Mouse (Mus musculus): ENCODE data around the gene Sh3gl1. TPM values are rescaled to one million over a fixed set of nuclear protein-coding genes. Genes with fewer than 3 reads are reported as not detected.
A peak's percentile ranks its signal among the peaks of the same experiment; 100 is the strongest.

The Sh3gl1 gene
- polyA plus RNA-seq, 1 experiment from 2014 or later, result 44.9 TPM

GRCm38 (mm10) chr17:56018347-56019131, 17.9 kb downstream of the Sh3gl1 start:
- no peak overlapping the region for H3K4me2 ChIP-seq (ENCODE audit: low read depth, low read length)
- no peak for ATAC-seq (ENCODE audit: low read depth)
- H3K4me3 ChIP-seq (ENCODE audit: low read depth, low read length), result no peak overlapping the region
- no peaks in the 10 kb centered on the region for H3K9me3 ChIP-seq (replicated peaks; ENCODE audit: control insufficient read depth, low read length)
- no peak overlapping the region for H3K27ac ChIP-seq (ENCODE audit: low read length)
- H3K27me3 ChIP-seq (ENCODE audit: control insufficient read depth, insufficient read depth, low read depth, low read length), result no peaks in the 10 kb centered on the region
- H3K9ac ChIP-seq (ENCODE audit: low read depth, low read length), result no peak overlapping the region
- H3K4me1 ChIP-seq (ENCODE audit: control insufficient read depth, low read depth, low read length), result peaks cover 12% of the 10 kb centered on the region
- WGBS (ENCODE audit: insufficient replicate concordance), result 69% methylated on average over 20 of the region's 20 CpGs
- peaks cover 33% of the 10 kb centered on the region for H3K36me3 ChIP-seq (ENCODE audit: control insufficient read depth, insufficient read depth)

GRCm38 (mm10) chr17:56017848-56018247, 18.6 kb downstream of the Sh3gl1 start:
- Histone ChIP-seq H3K9ac (ENCODE audit: low read depth, low read length) (no peak overlapping the region), H3K36me3 (ENCODE audit: control insufficient read depth, insufficient read depth) (peaks cover 33% of the 10 kb centered on the region)
- no peak for ATAC-seq (ENCODE audit: low read depth)

GRCm38 (mm10) chr17:56016793-56017785, 19.3 kb downstream of the Sh3gl1 start:
- H3K27ac ChIP-seq (ENCODE audit: low read length), result no peak overlapping the region
- 78% methylated on average over 15 of the region's 15 CpGs for WGBS (ENCODE audit: insufficient replicate concordance)
- no peak overlapping the region for H3K9ac ChIP-seq (ENCODE audit: low read depth, low read length)
- no peaks in the 10 kb centered on the region for H3K27me3 ChIP-seq (ENCODE audit: control insufficient read depth, insufficient read depth, low read depth, low read length)
- H3K9me3 ChIP-seq (replicated peaks; ENCODE audit: control insufficient read depth, low read length), result no peaks in the 10 kb centered on the region
- H3K36me3 ChIP-seq (ENCODE audit: control insufficient read depth, insufficient read depth), result peaks cover 33% of the 10 kb centered on the region
- H3K4me1 ChIP-seq (ENCODE audit: control insufficient read depth, low read depth, low read length), result peaks cover 2% of the 10 kb centered on the region; the same call in 1 of the 2 replicates
- no peak overlapping the region for H3K4me2 ChIP-seq (ENCODE audit: low read depth, low read length)
- H3K4me3 ChIP-seq (ENCODE audit: low read depth, low read length), result no peak overlapping the region
- ATAC-seq (ENCODE audit: low read depth), result no peak

More at GRCm38 (mm10) chr17:56017848-56018247, 18.6 kb downstream of the Sh3gl1 start:
- no peaks in the 10 kb centered on the region for H3K9me3 ChIP-seq (replicated peaks; ENCODE audit: control insufficient read depth, low read length)
- no peak overlapping the region for H3K4me3 ChIP-seq (ENCODE audit: low read depth, low read length)
- H3K27me3 ChIP-seq (ENCODE audit: control insufficient read depth, insufficient read depth, low read depth, low read length), result no peaks in the 10 kb centered on the region
- H3K27ac ChIP-seq (ENCODE audit: low read length), result no peak overlapping the region
- no peak overlapping the region for H3K4me2 ChIP-seq (ENCODE audit: low read depth, low read length)
- 86% methylated on average over 7 of the region's 7 CpGs for WGBS (ENCODE audit: insufficient replicate concordance)
- H3K4me1 ChIP-seq (ENCODE audit: control insufficient read depth, low read depth, low read length), result peaks cover 8% of the 10 kb centered on the region

GRCm38 (mm10) chr17:56016382-56016781, 20.1 kb downstream of the Sh3gl1 start:
- Histone ChIP-seq H3K4me3 (ENCODE audit: low read depth, low read length) (no peak overlapping the region), H3K27ac (ENCODE audit: low read length) (no peak overlapping the region), H3K4me1 (ENCODE audit: control insufficient read depth, low read depth, low read length) (no peaks in the 10 kb centered on the region), H3K4me2 (ENCODE audit: low read depth, low read length) (no peak overlapping the region), H3K27me3 (ENCODE audit: control insufficient read depth, insufficient read depth, low read depth, low read length) (no peaks in the 10 kb centered on the region), H3K9me3 (replicated peaks; ENCODE audit: control insufficient read depth, low read length) (no peaks in the 10 kb centered on the region), H3K36me3 (ENCODE audit: control insufficient read depth, insufficient read depth) (peaks cover 33% of the 10 kb centered on the region), H3K9ac (ENCODE audit: low read depth, low read length) (no peak overlapping the region)
- 79% methylated on average over 8 of the region's 8 CpGs for WGBS (ENCODE audit: insufficient replicate concordance)
- ATAC-seq (ENCODE audit: low read depth), result no peak

GRCm38 (mm10) chr17:56015293-56015692, 21.1 kb downstream of the Sh3gl1 start:
- H3K36me3 ChIP-seq (ENCODE audit: control insufficient read depth, insufficient read depth), result peaks cover 33% of the 10 kb centered on the region
- no peak overlapping the region for H3K4me3 ChIP-seq (ENCODE audit: low read depth, low read length)
- H3K27me3 ChIP-seq (ENCODE audit: control insufficient read depth, insufficient read depth, low read depth, low read length), result no peaks in the 10 kb centered on the region; the same call in 1 of the 2 replicates
- no peaks in the 10 kb centered on the region for H3K9me3 ChIP-seq (replicated peaks; ENCODE audit: control insufficient read depth, low read length)
- 86% methylated on average over 9 of the region's 9 CpGs for WGBS (ENCODE audit: insufficient replicate concordance)
- ATAC-seq (ENCODE audit: low read depth), result no peak
- no peak overlapping the region for H3K4me2 ChIP-seq (ENCODE audit: low read depth, low read length)
- H3K9ac ChIP-seq (ENCODE audit: low read depth, low read length), result no peak overlapping the region
- no peak overlapping the region for H3K27ac ChIP-seq (ENCODE audit: low read length)
- H3K4me1 ChIP-seq (ENCODE audit: control insufficient read depth, low read depth, low read length), result peaks cover 4% of the 10 kb centered on the region

- 69% methylated on average over 7 of the region's 7 CpGs for WGBS (ENCODE audit: insufficient replicate concordance)
- Histone ChIP-seq H3K9me3 (replicated peaks; ENCODE audit: control insufficient read depth, low read length) (no peaks in the 10 kb centered on the region), H3K4me1 (ENCODE audit: control insufficient read depth, low read depth, low read length) (peaks cover 26% of the 10 kb centered on the region), H3K4me2 (ENCODE audit: low read depth, low read length) (no peak overlapping the region), H3K27me3 (ENCODE audit: control insufficient read depth, insufficient read depth, low read depth, low read length) (no peaks in the 10 kb centered on the region; the same call in 1 of the 2 replicates), H3K36me3 (ENCODE audit: control insufficient read depth, insufficient read depth) (peaks cover 9% of the 10 kb centered on the region; the same call in 1 of the 2 replicates), H3K9ac (ENCODE audit: low read depth, low read length) (no peak overlapping the region), H3K27ac (ENCODE audit: low read length) (no peak overlapping the region), H3K4me3 (ENCODE audit: low read depth, low read length) (no peak overlapping the region)
- no peak for ATAC-seq (ENCODE audit: low read depth)
Observed at GRCm38 (mm10) chr17:56011441-56011840, 25.0 kb downstream of the Sh3gl1 start.

GRCm38 (mm10) chr17:56010681-56011080, 25.8 kb downstream of the Sh3gl1 start:
- no peaks in the 10 kb centered on the region; the same call in 1 of the 2 replicates for H3K27me3 ChIP-seq (ENCODE audit: control insufficient read depth, insufficient read depth, low read depth, low read length)
- H3K36me3 ChIP-seq (ENCODE audit: control insufficient read depth, insufficient read depth), result peaks cover 2% of the 10 kb centered on the region; the same call in 1 of the 2 replicates
- no peak overlapping the region for H3K27ac ChIP-seq (ENCODE audit: low read length)
- H3K9me3 ChIP-seq (replicated peaks; ENCODE audit: control insufficient read depth, low read length), result no peaks in the 10 kb centered on the region
- H3K9ac ChIP-seq (ENCODE audit: low read depth, low read length), result no peak overlapping the region
- H3K4me3 ChIP-seq (ENCODE audit: low read depth, low read length), result no peak overlapping the region
- peaks cover 26% of the 10 kb centered on the region for H3K4me1 ChIP-seq (ENCODE audit: control insufficient read depth, low read depth, low read length)
- ATAC-seq (ENCODE audit: low read depth), result no peak
- no peak overlapping the region for H3K4me2 ChIP-seq (ENCODE audit: low read depth, low read length)
- 5% methylated on average over 9 of the region's 9 CpGs for WGBS (ENCODE audit: insufficient replicate concordance)

GRCm38 (mm10) chr17:56010255-56010654, 26.2 kb downstream of the Sh3gl1 start:
- no peak for ATAC-seq (ENCODE audit: low read depth)
- no peaks in the 10 kb centered on the region for H3K9me3 ChIP-seq (replicated peaks; ENCODE audit: control insufficient read depth, low read length)
- no peak overlapping the region for H3K27ac ChIP-seq (ENCODE audit: low read length)
- H3K4me1 ChIP-seq (ENCODE audit: control insufficient read depth, low read depth, low read length), result peaks cover 26% of the 10 kb centered on the region
- WGBS (ENCODE audit: insufficient replicate concordance), result 57% methylated on average over 14 of the region's 14 CpGs
- no peaks in the 10 kb centered on the region; the same call in 1 of the 2 replicates for H3K27me3 ChIP-seq (ENCODE audit: control insufficient read depth, insufficient read depth, low read depth, low read length)
- no peaks in the 10 kb centered on the region for H3K36me3 ChIP-seq (ENCODE audit: control insufficient read depth, insufficient read depth)
- H3K9ac ChIP-seq (ENCODE audit: low read depth, low read length), result no peak overlapping the region
- peak overlapping the region; percentile 79; the same call in 1 of the 2 replicates for H3K4me3 ChIP-seq (ENCODE audit: low read depth, low read length)
- H3K4me2 ChIP-seq (ENCODE audit: low read depth, low read length), result peak overlapping the region; percentile 87
